Mouse (Mus musculus): ENCODE results near the gene Olfr266.

DNA sequence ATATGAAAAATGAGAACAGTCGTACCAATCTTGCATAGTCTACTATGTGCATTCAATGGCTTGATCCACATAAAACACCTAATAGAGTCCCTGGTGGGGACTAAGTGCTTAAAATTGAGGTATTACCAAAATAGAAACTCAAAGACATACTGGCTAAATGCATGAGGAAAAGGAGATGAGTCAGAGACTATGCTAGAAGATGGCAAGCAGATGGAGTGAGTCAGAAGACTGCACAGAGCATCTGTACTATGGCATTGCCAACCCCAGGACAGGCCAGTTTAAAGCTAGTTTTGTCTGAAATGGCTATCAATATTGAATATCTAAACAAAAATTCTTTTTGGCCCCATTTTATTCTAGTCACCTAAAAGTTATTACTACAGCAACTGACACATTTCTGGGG is 49.5 kb upstream of the Olfr266 start:
- no peak for TF ChIP-seq CTCF (IDR thresholded peaks at IDR 0.05; ENCODE audit: borderline replicate concordance, extremely low read depth, insufficient read depth, insufficient read length)
- TF ChIP-seq POLR2A (IDR thresholded peaks at IDR 0.05; ENCODE audit: borderline replicate concordance, extremely low read depth, insufficient read depth, insufficient read length, poor library complexity, severe bottlenecking): no peak
